Mouse (Mus musculus) frontal cortex, adult (tissue): ENCODE results near the gene Hist1h1t.
A peak's percentile ranks its signal among the peaks of the same experiment; 100 is the strongest.
"Not testable (repeated sequence)": the region's sequence is repeated elsewhere in the genome, so short reads cannot be mapped to it uniquely, and the experiment has no call there.

Experiments
- ATAC-seq: cut with Nextera tagmentation; 2 replicates; pipeline ENCODE4 v1.9.2; 2017; ENCODE audit warnings: mild to moderate bottlenecking, moderate library complexity, mixed read lengths; ENCODE audit not compliant: low TSS enrichment

Hist1h1t gene

DNA sequence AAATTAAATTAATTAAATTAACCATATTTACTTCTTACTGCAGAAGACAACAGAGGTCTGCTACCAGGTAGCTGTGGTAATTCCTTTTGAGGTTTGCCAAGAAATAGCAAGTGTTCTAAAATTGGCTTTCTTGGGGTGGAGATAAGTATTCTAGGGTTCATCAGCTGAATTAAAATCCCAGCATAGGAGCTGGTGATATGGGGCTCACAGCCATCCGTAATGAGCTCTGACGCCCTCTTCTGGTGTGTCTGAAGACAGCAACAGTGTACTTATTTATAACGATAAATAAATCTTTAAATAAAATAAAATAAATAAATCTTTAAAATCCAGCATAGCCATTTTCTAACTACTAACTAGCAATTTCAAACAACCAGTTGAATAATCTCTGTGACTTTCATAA is 4.2 kb downstream of the Hist1h1t start:
- no peak for ATAC-seq

DNA sequence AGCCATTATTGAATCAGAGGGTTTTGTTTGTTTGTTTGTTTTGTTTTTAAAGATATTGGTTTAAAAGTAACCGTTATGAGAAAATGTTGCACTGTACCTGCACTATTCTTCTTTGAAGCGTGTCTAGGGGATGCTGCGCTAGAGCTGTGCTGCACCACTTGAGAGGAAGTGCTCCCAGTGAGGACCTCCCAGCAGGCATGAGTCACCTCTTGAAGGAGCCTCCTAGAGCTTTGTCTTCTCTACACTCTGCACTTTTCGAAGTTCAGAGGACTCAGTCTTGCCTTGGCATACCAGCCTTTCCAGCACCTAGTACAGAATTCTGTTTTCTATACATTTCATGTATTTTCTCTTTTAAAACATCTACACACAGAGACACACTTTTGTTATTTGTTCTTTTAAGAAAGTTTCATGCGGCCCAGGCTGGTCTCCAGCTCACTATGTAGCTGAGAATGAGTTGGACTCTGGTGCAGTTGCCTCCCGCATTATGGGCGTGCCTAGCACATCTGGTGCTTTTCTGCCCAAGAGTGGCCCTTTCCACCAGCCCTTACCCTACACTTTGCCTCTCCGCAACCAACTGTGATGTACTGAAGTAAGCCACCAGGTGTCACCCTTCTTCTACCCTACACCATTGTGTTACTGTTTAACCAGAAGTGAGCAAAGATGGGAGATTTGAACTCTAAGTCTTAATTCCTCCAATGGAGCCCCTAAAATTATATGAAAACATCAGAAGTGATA is 5.3 kb downstream of the Hist1h1t start:
- peak; percentile 66 for ATAC-seq

DNA sequence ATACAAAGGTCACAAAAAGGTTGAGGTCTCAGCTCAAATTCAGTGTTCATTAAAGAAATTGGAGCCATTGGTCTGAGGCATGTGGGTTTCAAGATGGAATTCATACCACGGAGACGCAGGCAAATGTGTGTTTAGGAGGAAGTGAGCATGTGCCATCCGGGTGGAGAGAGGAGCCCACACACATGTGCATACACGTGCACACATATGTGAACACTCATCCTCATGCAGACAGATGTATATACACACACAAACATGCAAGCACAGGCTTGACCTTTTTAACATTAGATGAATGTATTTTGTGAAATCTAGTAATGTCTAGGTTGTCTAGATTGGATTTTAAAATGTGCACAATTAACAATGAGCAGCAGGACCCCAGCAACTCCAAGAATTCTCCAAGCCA is 6.6 kb downstream of the Hist1h1t start:
- no peak for ATAC-seq

DNA sequence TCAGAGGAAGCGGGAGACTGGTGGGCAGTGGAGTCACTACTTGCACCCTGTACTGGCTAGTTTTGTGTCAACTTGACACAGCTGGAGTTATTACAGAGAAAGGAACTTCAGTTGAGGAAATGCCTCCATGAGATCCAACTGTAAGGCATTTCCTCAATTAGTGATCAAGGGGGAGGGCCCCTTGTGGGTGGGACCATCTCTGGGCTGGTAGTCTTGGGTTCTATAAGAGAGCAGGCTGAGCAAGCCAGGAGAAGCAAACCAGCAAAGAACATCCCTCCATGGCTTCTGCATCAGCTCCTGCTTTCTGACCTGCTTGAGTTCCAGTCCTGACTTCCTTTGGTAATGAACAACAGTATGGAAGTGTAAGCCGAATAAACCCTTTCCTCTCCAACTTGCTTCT is 7.2 kb downstream of the Hist1h1t start:
- not testable (repeated sequence) for ATAC-seq

DNA sequence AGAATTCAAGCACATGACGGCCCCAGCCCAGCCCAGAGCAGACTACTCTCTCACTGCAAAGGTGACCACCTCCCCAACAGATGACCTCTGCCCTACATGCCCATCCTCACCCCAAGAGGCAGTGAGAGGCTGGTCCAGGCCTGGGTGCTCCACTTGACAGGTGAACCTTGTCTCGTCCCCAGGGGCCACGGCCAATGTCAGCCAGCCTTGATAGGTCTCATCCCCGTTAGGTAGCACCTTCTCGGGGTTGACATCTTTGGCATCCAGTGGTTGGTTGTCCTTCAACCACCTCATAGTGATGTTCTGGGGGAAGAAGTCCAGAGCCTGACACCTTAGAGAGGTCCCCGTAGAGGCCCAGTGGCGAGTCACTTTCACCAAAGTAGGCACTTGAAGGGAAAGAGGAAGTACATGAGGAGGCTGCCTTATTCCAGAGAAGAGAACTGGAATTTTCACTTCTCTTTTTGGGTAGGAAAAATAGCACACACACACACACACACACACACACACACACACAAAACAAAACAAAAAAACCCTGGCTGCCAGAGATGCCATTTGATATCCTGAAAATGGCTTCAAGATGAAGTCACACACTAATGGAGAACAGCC is 10.2 kb downstream of the Hist1h1t start:
- ATAC-seq: no peak

DNA sequence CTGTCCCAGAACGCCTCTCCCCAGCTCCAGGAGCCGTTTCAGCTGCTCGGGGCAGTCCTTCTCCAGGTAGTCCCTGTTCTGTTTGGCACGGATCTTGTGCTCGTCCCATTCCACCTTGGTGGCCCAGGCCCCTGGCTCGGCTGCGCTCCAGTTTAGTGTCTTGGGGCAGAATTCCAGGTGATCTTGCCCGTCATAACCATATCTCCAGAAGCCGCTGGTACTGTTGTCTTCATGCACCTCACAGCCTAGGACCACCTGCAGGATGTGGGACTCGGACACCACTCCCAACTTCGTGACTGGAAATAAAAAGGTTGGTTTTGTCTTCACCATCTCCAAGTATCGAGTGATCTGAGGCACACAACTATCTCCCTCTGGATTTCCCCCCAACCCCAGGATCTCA is 11.2 kb downstream of the Hist1h1t start:
- ATAC-seq: no peak

DNA sequence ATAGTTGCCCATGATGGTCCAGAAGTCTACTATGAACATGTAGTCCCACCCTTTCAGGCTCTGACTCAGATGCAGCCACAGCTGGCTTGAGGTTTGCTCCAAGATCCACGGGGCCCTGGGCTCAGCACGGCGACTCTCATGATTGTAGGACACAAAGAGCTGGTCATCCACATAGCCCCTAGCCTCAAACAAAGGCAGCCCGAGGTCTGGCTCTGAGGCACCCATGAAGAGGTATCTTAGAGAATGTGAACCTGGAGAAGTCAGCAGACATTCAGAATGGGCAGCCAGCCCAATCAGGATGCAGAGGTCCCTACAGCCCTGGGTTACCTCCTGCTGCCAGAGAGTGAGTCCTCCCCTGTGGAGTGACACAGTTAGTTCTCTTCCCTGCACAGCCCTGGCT is 12.4 kb downstream of the Hist1h1t start:
- no peak for ATAC-seq

DNA sequence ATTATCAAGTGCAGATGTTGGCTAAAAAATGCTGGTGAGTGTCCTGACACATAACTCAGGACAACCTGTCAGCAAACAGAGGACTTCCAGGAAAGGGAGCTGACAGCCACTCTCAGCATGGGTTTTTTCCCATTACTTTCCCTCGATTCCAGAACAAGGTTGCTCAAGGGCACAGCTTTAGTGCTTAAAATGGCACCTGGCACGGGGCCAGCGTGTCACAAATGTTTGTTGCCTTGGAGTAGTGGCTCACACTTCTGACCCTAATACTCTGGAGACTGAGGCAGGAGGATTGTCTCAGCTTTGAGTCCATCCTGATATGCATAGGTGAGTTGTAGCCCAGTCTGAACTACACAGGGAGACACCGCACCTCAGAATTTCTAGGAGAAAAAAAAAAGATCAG is 13.0 kb downstream of the Hist1h1t start:
- ATAC-seq: no peak

DNA sequence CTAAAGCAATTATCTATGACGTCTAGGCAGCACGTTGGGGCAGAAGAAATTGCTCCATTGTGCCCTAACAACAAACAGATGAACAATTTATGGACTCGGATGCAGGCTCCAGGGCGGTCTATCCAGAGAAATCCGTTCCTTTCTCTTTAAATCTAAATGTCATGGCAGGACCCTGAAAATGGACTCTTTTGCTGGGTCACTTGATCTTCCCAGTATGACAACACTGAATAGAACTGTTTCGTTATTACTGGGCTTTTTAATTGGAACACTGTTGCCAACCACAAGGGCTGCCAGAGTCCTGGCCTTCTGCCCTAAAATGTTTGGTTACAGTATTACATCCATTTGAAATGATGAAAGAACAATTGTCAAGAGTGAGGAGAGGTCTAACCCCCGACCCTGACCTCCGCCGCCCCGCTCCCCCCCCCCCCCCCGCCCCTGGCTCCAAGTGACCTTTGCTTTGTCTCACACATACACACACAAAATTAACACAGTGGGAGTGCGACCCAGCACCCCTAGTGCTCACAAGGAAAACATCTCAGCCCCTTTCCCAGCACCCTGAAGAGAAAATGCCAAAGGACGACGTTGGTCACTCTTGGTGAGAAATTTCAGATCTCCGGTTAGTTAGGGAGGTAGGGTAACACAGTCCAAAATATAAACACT is 14.2 kb downstream of the Hist1h1t start:
- no peak; the same call in 1 of the 2 replicates for ATAC-seq

DNA sequence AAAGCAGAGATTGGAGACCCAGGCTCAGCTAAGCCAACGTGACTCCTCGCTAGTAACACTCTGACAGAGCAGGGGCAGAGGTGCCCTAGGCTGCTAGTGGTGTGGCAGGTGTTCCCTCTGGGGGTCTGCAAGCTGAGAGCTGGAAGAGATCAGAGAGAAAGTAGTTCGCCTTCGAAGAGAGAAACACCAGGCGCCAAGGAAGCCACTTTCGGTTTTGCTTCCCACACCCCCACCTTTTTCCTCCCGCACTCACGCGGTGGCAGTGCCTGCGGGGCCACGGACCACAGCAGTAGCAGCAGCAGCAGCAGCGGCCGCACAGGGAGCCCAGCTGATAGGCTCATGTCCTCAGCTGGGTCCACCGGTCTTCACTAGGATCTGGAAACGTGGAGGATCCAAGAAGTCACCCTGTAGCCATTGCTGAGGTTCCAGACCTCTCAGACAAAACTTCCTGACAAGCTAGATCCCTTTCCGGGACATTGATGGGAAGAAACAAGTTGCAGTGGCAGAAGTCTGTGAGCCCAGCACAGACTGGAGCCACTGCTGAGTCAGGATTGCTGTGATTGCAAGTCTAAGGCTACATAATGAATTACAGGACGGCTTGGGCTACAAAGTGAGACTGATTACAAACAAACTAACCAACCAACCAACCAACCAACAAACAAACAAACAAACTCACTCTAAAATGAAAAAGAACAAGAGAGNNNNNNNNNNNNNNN is 14.9 kb downstream of the Hist1h1t start, which contains the start of gene Hfe:
Gene Hfe (minus strand): TSS at position 481 of the 716 bp plus-strand sequence.
- peak; percentile 98 for ATAC-seq

DNA sequence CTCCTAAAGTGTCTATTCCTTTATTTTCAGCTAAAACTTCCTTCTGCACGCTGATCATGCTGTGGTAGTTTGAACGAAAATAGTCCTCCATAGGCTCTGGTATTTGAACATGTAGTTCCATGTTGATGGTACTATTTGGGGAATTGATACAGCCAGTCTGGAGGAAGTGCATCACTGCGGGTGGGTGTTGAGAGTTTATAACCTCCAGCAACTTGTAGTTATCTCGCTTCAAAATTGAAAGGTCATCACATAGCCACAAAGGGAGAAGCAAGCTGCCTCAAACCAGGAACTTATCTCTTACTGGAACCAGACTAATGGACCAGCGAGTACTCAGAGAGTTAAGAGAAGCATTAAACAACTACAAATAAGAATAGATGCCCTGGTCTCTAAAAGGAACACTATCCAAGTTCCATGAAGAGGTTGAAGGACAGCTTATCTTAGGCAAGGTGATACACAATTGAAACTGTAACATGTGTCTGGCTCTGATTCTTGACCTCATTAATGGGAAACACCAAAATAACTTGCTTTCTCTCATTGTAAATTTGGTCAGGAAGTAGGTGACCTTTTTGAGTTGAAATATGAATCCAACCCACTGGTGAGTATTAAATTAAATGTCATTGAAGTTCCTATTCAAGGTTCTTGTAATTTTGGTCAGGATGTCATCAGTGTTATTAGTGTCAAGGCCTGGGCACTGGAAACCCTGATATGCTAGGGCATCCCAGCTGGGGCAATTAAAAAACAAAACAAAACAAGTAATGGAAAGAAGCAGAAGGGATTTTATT is 20.8 kb downstream of the Hist1h1t start:
- ATAC-seq: no peak

DNA sequence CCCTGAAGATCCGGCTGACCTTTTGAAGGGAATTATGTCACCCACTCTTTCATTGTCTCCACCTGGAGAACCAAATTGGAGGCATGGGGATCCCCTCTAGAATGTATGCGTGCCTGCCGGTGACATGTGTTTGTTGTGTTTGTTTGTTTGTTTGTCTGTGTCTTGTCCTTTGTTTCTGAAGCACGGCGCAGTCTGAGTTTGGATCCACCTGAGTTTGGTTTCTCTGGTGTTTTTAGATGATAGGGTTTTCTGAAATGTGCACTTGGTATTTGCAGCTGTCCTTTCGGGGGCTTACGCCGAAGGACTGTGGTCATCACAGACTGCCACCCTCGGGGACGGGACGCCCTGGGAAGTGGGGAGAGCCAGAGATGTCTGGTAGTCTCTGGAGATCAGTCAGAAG is 21.6 kb downstream of the Hist1h1t start:
- no peak for ATAC-seq

DNA sequence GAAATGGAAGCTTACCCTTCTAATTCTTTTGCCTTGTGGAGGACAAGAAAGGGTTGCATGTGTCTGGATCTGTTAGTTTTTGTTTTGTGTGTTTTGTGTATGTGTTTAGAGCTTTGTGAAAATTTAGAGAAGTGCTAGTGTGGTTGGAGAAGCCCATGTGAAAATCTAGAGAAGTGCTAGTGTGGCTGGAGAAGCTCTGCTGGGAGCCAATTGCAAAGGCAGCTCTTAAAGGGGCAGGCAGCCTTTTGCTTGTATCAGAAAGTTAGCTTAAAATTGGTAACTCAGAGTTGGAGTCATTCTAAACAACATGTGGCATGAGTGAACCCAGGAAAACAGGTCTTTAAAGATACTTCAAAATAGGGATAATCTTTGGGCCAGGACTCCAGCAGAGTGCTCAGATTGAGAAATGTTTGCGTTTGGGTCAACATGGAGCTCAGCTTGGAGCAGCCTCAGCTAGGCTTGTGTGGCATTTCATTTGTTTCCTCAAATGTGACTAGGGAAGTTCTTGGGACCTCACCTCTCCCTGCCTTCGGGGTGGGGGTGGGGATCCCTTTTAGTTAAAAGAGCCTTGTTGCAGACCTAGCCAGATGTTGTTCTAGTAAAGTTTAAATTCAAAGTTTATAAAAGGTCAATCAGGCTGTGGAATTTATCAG is 22.1 kb downstream of the Hist1h1t start:
- not testable (repeated sequence) for ATAC-seq

DNA sequence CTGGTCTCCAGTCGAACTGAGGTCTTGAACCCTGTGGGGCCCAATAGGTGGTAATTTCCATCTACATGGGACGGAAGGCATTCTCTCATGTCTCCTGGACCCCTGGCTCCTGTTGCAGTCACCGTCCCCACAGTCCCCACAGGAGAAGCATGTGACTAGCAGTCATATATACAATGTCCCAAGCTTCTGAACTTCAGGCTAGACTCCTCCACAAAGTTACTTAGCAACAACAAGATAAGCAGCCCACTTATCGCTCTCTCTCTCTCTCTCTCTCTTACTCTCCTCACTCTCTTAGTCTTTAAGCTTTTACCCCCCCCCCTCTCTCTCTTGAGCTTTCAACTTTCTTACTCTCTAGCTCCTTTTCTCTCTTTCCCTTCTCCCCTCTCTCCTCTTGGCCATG is 28.6 kb downstream of the Hist1h1t start:
- ATAC-seq: no peak

DNA sequence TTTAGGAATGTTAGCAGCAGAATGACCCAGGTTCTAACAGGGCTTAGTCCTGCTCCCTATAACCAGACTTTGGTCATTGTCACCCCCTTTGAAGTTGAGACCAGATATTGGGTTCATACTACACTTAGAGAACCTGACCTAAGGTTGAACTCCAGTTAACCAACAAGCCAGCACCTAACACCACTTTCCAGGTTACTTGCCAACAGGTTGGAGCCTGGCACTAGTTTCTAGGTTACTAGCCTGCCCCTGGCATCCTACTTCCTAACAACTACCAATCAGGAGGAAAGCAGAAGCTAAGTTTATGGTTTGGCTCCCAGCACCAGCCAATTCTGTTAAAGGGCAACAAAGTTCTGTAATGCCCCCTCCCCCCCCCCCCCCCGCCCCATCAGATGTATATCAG is 29.6 kb downstream of the Hist1h1t start:
- no peak for ATAC-seq

DNA sequence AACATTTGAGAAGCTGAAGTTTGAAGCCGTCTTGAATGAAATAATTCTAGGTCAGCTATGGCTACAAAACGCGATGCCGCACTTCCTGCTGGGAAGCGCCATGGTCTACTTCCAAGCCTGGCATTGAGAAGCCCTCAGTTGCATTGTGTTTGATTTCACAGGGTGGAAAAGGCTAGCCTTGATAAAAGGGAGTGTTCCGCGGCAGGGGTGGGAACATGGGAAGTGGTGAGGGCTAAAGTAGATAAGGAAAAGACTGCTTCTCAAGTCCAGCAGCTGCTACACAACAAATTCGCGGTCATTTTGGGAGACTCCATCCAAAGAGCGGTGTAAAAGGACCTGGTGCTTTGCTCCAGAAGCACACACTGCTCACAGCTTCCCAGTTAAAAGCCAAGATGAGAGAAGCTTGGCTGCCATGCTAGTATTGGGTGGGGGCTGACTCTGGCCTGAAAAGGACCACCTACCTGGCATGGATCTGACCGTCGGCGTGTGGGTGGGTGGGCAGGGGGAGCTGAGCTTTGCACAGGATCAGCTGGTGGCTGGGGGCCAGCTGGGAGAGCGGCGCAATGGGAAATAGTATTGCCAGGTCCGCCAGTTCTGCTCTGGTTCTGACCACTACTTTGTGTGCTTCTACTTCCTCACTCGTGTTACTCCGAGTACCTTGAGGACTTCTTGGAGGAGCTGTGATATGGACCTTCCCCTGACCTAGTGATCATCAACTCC is 33.0 kb downstream of the Hist1h1t start:
- ATAC-seq: no peak

DNA sequence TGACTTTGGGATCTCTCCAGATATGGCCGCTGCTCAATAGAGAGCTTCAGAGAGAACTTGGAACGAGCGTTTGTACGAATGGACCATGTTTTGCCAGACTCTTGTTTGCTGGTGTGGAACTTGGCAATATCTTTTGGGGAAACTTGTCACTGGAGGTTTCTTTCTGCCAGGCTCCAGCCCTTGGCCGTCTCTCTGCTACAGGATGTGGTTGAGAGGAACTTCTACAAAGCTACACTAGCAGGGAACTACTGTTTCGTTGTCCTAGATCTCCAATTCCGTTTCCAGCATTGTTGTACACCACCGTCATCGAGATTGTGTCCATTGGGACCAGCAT is 33.5 kb downstream of the Hist1h1t start:
- ATAC-seq: no peak

DNA sequence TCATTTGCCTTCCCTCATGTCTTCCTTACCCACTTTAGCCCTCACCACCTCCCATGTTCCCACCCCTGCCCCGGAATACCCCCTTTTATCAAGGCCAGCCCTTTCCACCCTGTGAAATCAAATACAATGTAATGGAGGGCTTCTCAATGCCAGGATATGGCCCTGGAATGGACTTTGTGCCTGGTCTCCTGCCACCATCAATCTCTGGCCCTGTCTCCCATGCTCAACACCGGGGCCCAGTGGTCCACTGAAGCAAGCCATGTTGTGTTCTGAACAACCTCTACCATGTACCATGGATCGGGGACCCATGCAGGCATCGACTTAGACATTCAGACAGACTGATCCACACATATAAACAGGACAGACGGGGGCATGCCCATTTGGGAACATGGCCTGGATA is 34.1 kb downstream of the Hist1h1t start:
- no peak for ATAC-seq

DNA sequence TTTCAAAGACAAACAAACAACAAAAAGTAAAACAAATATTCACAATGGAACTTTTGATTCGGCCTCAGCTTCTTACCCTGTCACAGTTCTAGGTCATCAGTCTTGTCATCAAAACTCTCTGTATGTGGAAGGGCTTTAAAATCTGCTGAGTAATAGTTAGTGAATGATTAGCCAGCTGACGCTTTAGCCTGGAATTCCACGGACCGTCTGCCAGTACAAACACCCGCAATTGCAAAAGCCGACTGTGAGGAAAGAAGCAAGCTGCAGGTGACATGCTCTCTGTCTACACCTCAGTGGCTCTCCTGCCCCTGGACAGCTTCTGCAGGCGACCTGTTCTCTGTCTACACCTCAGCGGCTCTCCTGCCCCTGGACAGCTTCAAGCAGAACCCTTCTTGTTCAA is 34.9 kb downstream of the Hist1h1t start:
- no peak for ATAC-seq

DNA sequence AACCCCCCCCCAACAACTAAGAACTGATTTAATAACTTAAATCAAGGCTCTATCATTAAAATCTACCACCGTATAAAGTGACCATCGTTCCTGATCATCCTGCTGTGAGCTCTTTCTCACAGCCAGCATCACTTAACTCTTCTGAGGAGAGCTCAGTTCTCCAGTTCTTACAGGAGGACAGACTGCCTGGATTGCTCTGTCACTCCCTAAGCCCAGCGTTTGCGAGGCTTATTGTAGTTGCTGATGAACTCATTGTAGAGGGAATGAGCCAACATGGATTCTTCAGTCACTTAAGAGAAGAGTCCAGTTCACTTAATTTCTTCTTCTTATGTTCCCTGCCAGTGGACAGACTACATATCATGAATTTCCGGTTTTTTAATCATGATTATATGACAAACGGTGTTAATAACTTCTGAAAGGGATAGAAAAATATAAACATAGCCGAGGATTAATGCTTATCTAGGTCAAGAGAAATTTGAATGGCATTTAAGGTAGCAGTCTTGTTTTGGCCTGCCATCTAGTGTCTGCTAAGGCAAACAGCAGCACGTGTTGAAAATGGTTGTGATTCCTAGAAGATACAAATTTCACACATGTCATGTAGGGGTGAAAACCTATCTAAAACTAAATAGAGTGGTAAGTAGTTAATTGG is 36.7 kb downstream of the Hist1h1t start:
- ATAC-seq: peak; percentile 77
